Mouse (Mus musculus): ENCODE results near the gene Sfxn4. TPM values are rescaled to one million over a fixed set of nuclear protein-coding genes. Genes with fewer than 3 reads are reported as not detected.
"Not testable (repeated sequence)": the region's sequence is repeated elsewhere in the genome, so short reads cannot be mapped to it uniquely, and the experiment has no call there.

The Sfxn4 gene
- polyA plus RNA-seq, 2 experiments: 9.7 to 11.2 TPM

GRCm38 (mm10) chr19:60872272-60872671 lies 11.0 kb upstream of the Sfxn4 start:
- no peak for DNase-seq (ENCODE audit: low spot score)
- no peaks in the 10 kb centered on the region for H3K27me3 ChIP-seq (ENCODE audit: control insufficient read depth, insufficient read depth, low read length)
- ATAC-seq (ENCODE audit: low FRiP score, low read depth): no peak
- H3K36me3 ChIP-seq (ENCODE audit: control insufficient read depth, insufficient read depth, low read length): peaks cover 25% of the 10 kb centered on the region
- H3K9ac ChIP-seq (ENCODE audit: low read depth, low read length, severe bottlenecking): no peak overlapping the region
- no peak overlapping the region for H3K4me2 ChIP-seq (replicated peaks; ENCODE audit: low read depth, low read length, severe bottlenecking)
- WGBS: 63% methylated on average over 1 of the region's 1 CpGs
- H3K27ac ChIP-seq (replicated peaks; ENCODE audit: low read depth, low read length): no peak overlapping the region
- no peak for TF ChIP-seq POLR2A (IDR thresholded peaks at IDR 0.05; ENCODE audit: borderline replicate concordance, extremely low read depth, insufficient read depth, insufficient read length)
- no peak overlapping the region for H3K4me3 ChIP-seq (replicated peaks; ENCODE audit: low read length)
- H3K4me1 ChIP-seq (ENCODE audit: control insufficient read depth, insufficient read depth, low read length): 0 out of 2 replicates have a peak, but pooled peaks cover 3% of the 10 kb centered on the region
- H3K9me3 ChIP-seq (ENCODE audit: control insufficient read depth, low read length): no peaks in the 10 kb centered on the region

- DNase-seq (ENCODE audit: low spot score) (no peak), ATAC-seq (ENCODE audit: low FRiP score, low read depth) (no peak)
- no peak overlapping the region for H3K4me2 ChIP-seq (replicated peaks; ENCODE audit: low read depth, low read length, severe bottlenecking)
- 0 out of 2 replicates have a peak, but pooled peaks cover 3% of the 10 kb centered on the region for H3K4me1 ChIP-seq (ENCODE audit: control insufficient read depth, insufficient read depth, low read length)
- no peak for TF ChIP-seq POLR2A (IDR thresholded peaks at IDR 0.05; ENCODE audit: borderline replicate concordance, extremely low read depth, insufficient read depth, insufficient read length)
- H3K27me3 ChIP-seq (ENCODE audit: control insufficient read depth, insufficient read depth, low read length): no peaks in the 10 kb centered on the region
- no peak overlapping the region for H3K27ac ChIP-seq (replicated peaks; ENCODE audit: low read depth, low read length)
- H3K36me3 ChIP-seq (ENCODE audit: control insufficient read depth, insufficient read depth, low read length): peaks cover 26% of the 10 kb centered on the region
- H3K9me3 ChIP-seq (ENCODE audit: control insufficient read depth, low read length): no peaks in the 10 kb centered on the region
- 92% methylated on average over 5 of the region's 5 CpGs for WGBS
- H3K9ac ChIP-seq (ENCODE audit: low read depth, low read length, severe bottlenecking): no peak overlapping the region
- no peak overlapping the region for H3K4me3 ChIP-seq (replicated peaks; ENCODE audit: low read length)
Observed at GRCm38 (mm10) chr19:60871366-60871765, 10.1 kb upstream of the Sfxn4 start.

GRCm38 (mm10) chr19:60870489-60870888 lies 9.2 kb upstream of the Sfxn4 start:
- H3K4me2 ChIP-seq (replicated peaks; ENCODE audit: low read depth, low read length, severe bottlenecking): no peak overlapping the region
- no peak for ATAC-seq (ENCODE audit: low FRiP score, low read depth)
- no peak for TF ChIP-seq POLR2A (IDR thresholded peaks at IDR 0.05; ENCODE audit: borderline replicate concordance, extremely low read depth, insufficient read depth, insufficient read length)

GRCm38 (mm10) chr19:60866169-60866568 lies 4.9 kb upstream of the Sfxn4 start:
- not testable (repeated sequence) for H3K4me2 ChIP-seq (replicated peaks; ENCODE audit: low read depth, low read length, severe bottlenecking); ATAC-seq (ENCODE audit: low FRiP score, low read depth); DNase-seq (ENCODE audit: low spot score); H3K27me3 ChIP-seq (ENCODE audit: control insufficient read depth, insufficient read depth, low read length); H3K4me1 ChIP-seq (ENCODE audit: control insufficient read depth, insufficient read depth, low read length); H3K9ac ChIP-seq (ENCODE audit: low read depth, low read length, severe bottlenecking); H3K9me3 ChIP-seq (ENCODE audit: control insufficient read depth, low read length); H3K27ac ChIP-seq (replicated peaks; ENCODE audit: low read depth, low read length); H3K4me3 ChIP-seq (replicated peaks; ENCODE audit: low read length)
- over 99% methylated on average over 4 of the region's 4 CpGs for WGBS
- peaks cover 35% of the 10 kb centered on the region for H3K36me3 ChIP-seq (ENCODE audit: control insufficient read depth, insufficient read depth, low read length)

More at GRCm38 (mm10) chr19:60870489-60870888, 9.2 kb upstream of the Sfxn4 start:
- WGBS: 79% methylated on average over 1 of the region's 1 CpGs
- DNase-seq (ENCODE audit: low spot score): no peak
- H3K9ac ChIP-seq (ENCODE audit: low read depth, low read length, severe bottlenecking): no peak overlapping the region
- H3K4me1 ChIP-seq (ENCODE audit: control insufficient read depth, insufficient read depth, low read length): 0 out of 2 replicates have a peak, but pooled peaks cover 3% of the 10 kb centered on the region
- H3K36me3 ChIP-seq (ENCODE audit: control insufficient read depth, insufficient read depth, low read length): peaks cover 26% of the 10 kb centered on the region
- no peak overlapping the region for H3K27ac ChIP-seq (replicated peaks; ENCODE audit: low read depth, low read length)
- H3K27me3 ChIP-seq (ENCODE audit: control insufficient read depth, insufficient read depth, low read length): no peaks in the 10 kb centered on the region
- no peaks in the 10 kb centered on the region for H3K9me3 ChIP-seq (ENCODE audit: control insufficient read depth, low read length)
- H3K4me3 ChIP-seq (replicated peaks; ENCODE audit: low read length): no peak overlapping the region

GRCm38 (mm10) chr19:60845731-60846130 lies 15.5 kb downstream of the Sfxn4 start:
- Histone ChIP-seq H3K4me3 (replicated peaks; ENCODE audit: low read length) (no peak overlapping the region), H3K9ac (ENCODE audit: low read depth, low read length, severe bottlenecking) (no peak overlapping the region), H3K4me1 (ENCODE audit: control insufficient read depth, insufficient read depth, low read length) (no peaks in the 10 kb centered on the region), H3K9me3 (ENCODE audit: control insufficient read depth, low read length) (no peaks in the 10 kb centered on the region), H3K27ac (replicated peaks; ENCODE audit: low read depth, low read length) (no peak overlapping the region), H3K27me3 (ENCODE audit: control insufficient read depth, insufficient read depth, low read length) (no peaks in the 10 kb centered on the region), H3K4me2 (replicated peaks; ENCODE audit: low read depth, low read length, severe bottlenecking) (no peak overlapping the region), H3K36me3 (ENCODE audit: control insufficient read depth, insufficient read depth, low read length) (peaks cover 43% of the 10 kb centered on the region)
- ATAC-seq (ENCODE audit: low FRiP score, low read depth): no peak
- DNase-seq (ENCODE audit: low spot score): no peak
- no peak for TF ChIP-seq POLR2A (IDR thresholded peaks at IDR 0.05; ENCODE audit: borderline replicate concordance, extremely low read depth, insufficient read depth, insufficient read length)

GRCm38 (mm10) chr19:60843324-60843723 lies 18.0 kb downstream of the Sfxn4 start:
- Histone ChIP-seq H3K9me3 (ENCODE audit: control insufficient read depth, low read length) (no peaks in the 10 kb centered on the region), H3K27ac (replicated peaks; ENCODE audit: low read depth, low read length) (no peak overlapping the region), H3K36me3 (ENCODE audit: control insufficient read depth, insufficient read depth, low read length) (peaks cover 50% of the 10 kb centered on the region), H3K4me3 (replicated peaks; ENCODE audit: low read length) (no peak overlapping the region), H3K27me3 (ENCODE audit: control insufficient read depth, insufficient read depth, low read length) (no peaks in the 10 kb centered on the region), H3K9ac (ENCODE audit: low read depth, low read length, severe bottlenecking) (no peak overlapping the region), H3K4me2 (replicated peaks; ENCODE audit: low read depth, low read length, severe bottlenecking) (no peak overlapping the region), H3K4me1 (ENCODE audit: control insufficient read depth, insufficient read depth, low read length) (no peaks in the 10 kb centered on the region)
- ATAC-seq (ENCODE audit: low FRiP score, low read depth) (no peak), DNase-seq (ENCODE audit: low spot score) (no peak)
- TF ChIP-seq POLR2A (IDR thresholded peaks at IDR 0.05; ENCODE audit: borderline replicate concordance, extremely low read depth, insufficient read depth, insufficient read length): no peak

Measured in limb, embryonic 14.5 days (tissue).